Mouse (Mus musculus): Measurements from ENCODE around the gene Tmem120b. TPM values are rescaled to one million over a fixed set of nuclear protein-coding genes. Genes with fewer than 3 reads are reported as not detected.
A peak's percentile ranks its signal among the peaks of the same experiment; 100 is the strongest.

Tmem120b gene
- polyA plus RNA-seq, 1 experiment from 2014 or later: 10.3 TPM

- peaks cover 97% of the 10 kb centered on the region for H3K36me3 ChIP-seq
- H3K4me1 ChIP-seq: peaks cover 44% of the 10 kb centered on the region
- H3K27me3 ChIP-seq (ENCODE audit: low read depth, poor library complexity, severe bottlenecking): no peaks in the 10 kb centered on the region
- 95% methylated on average over 19 of the region's 19 CpGs for WGBS
- no peak for DNase-seq (ENCODE audit: low spot score)
- H3K4me3 ChIP-seq: peak overlapping the region; percentile 11; the same call in 1 of the 2 replicates
- H3K9me3 ChIP-seq (replicated peaks): no peaks in the 10 kb centered on the region
- no peak overlapping the region for H3K27ac ChIP-seq (replicated peaks)
Measured at GRCm38 (mm10) chr5:123151707-123152362, 83.6 kb downstream of the Tmem120b start.

DNA sequence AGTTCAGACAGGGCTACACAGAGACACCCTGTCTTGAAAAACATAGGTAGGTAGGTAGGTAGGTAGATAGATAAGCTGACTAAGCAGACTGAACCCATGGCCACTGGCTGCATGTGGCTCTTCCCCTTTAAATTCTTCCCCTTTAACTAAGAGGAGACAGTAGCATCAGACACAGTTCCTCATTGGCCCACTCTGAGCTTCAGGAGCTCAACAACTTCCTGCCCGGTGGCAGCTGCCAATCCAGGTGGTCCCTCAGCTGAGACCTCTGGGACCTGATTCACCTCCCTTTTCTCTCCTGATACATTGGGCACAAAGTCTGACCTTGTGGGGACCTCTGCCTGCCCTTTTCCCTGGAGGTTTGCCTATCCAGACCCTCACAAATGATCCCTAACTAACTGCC is 84.7 kb downstream of the Tmem120b start:
- Histone ChIP-seq H3K9me3 (replicated peaks) (no peaks in the 10 kb centered on the region), H3K27me3 (ENCODE audit: low read depth, poor library complexity, severe bottlenecking) (no peaks in the 10 kb centered on the region), H3K36me3 (peaks cover 97% of the 10 kb centered on the region), H3K27ac (replicated peaks) (no peak overlapping the region), H3K4me1 (peaks cover 38% of the 10 kb centered on the region), H3K4me3 (no peak overlapping the region)
- no peak for DNase-seq (ENCODE audit: low spot score)
- WGBS: 100% methylated on average over 1 of the region's 1 CpGs

GRCm38 (mm10) chr5:123155425-123155824 is 87.2 kb downstream of the Tmem120b start:
- peaks cover 13% of the 10 kb centered on the region for H3K4me1 ChIP-seq
- no peaks in the 10 kb centered on the region for H3K9me3 ChIP-seq (replicated peaks)
- H3K36me3 ChIP-seq: peaks cover 97% of the 10 kb centered on the region
- peak; percentile 70 for DNase-seq (ENCODE audit: low spot score)
- no peak overlapping the region for H3K4me3 ChIP-seq
- no peaks in the 10 kb centered on the region for H3K27me3 ChIP-seq (ENCODE audit: low read depth, poor library complexity, severe bottlenecking)
- H3K27ac ChIP-seq (replicated peaks): no peak overlapping the region
- 59% methylated on average over 7 of the region's 7 CpGs for WGBS

- peak; percentile 26 for DNase-seq (ENCODE audit: low spot score)
- H3K4me3 ChIP-seq: no peak overlapping the region
- 90% methylated on average over 12 of the region's 12 CpGs for WGBS
- peaks cover 97% of the 10 kb centered on the region for H3K36me3 ChIP-seq
- no peaks in the 10 kb centered on the region for H3K9me3 ChIP-seq (replicated peaks)
- H3K27ac ChIP-seq (replicated peaks): no peak overlapping the region
- no peaks in the 10 kb centered on the region for H3K4me1 ChIP-seq
- H3K27me3 ChIP-seq (ENCODE audit: low read depth, poor library complexity, severe bottlenecking): no peaks in the 10 kb centered on the region
Measured at GRCm38 (mm10) chr5:123156763-123157162, 88.5 kb downstream of the Tmem120b start.

DNA sequence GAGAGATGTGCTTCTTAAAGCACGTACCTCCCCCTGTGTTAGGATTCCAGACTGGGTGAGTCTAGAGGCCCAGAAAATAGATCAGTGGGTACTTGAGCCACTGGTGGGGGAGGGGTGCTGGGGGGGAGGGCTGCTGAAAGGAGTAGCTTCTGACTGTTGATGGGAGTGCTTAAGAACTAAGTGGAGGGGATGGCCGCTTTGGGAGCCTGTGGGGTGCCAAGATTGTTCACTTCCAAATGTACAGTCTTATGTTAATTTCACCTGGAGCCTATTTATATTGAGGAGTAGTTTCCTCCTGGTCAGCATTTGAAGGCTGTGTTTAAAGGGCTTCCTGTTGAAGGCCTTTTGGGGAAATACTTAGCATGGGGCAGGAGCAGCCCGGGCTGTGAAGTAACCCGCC is 89.8 kb downstream of the Tmem120b start:
- WGBS: 94% methylated on average over 4 of the region's 4 CpGs
- H3K27me3 ChIP-seq (ENCODE audit: low read depth, poor library complexity, severe bottlenecking): no peaks in the 10 kb centered on the region

GRCm38 (mm10) chr5:123159446-123159845 is 91.2 kb downstream of the Tmem120b start:
- Histone ChIP-seq H3K27me3 (ENCODE audit: low read depth, poor library complexity, severe bottlenecking) (no peaks in the 10 kb centered on the region), H3K9me3 (replicated peaks) (no peaks in the 10 kb centered on the region), H3K36me3 (peaks cover 97% of the 10 kb centered on the region), H3K27ac (replicated peaks) (no peak overlapping the region), H3K4me1 (no peaks in the 10 kb centered on the region), H3K4me3 (no peak overlapping the region)
- WGBS: 94% methylated on average over 4 of the region's 4 CpGs
- no peak for DNase-seq (ENCODE audit: low spot score)

More for the DNA sequence above, 89.8 kb downstream of the Tmem120b start:
- Histone ChIP-seq H3K4me3 (no peak overlapping the region), H3K9me3 (replicated peaks) (no peaks in the 10 kb centered on the region), H3K36me3 (peaks cover 97% of the 10 kb centered on the region), H3K27ac (replicated peaks) (no peak overlapping the region), H3K4me1 (no peaks in the 10 kb centered on the region)
- no peak for DNase-seq (ENCODE audit: low spot score)

- 95% methylated on average over 15 of the region's 15 CpGs for WGBS
- H3K9me3 ChIP-seq (replicated peaks): no peaks in the 10 kb centered on the region
- H3K27me3 ChIP-seq (ENCODE audit: low read depth, poor library complexity, severe bottlenecking): no peaks in the 10 kb centered on the region
- no peak for DNase-seq (ENCODE audit: low spot score)
- H3K4me3 ChIP-seq: no peak overlapping the region
- H3K27ac ChIP-seq (replicated peaks): no peak overlapping the region
- peaks cover 97% of the 10 kb centered on the region for H3K36me3 ChIP-seq
- H3K4me1 ChIP-seq: no peaks in the 10 kb centered on the region
Measured at GRCm38 (mm10) chr5:123159866-123160265, 91.7 kb downstream of the Tmem120b start.

- no peak overlapping the region for H3K27ac ChIP-seq (replicated peaks)
- no peak for DNase-seq (ENCODE audit: low spot score)
- no peaks in the 10 kb centered on the region for H3K4me1 ChIP-seq
- H3K9me3 ChIP-seq (replicated peaks): no peaks in the 10 kb centered on the region
- H3K27me3 ChIP-seq (ENCODE audit: low read depth, poor library complexity, severe bottlenecking): no peaks in the 10 kb centered on the region
- H3K36me3 ChIP-seq: peaks cover 92% of the 10 kb centered on the region
- WGBS: 92% methylated on average over 15 of the region's 15 CpGs
- no peak overlapping the region for H3K4me3 ChIP-seq
Measured at GRCm38 (mm10) chr5:123160341-123160740, 92.1 kb downstream of the Tmem120b start.

GRCm38 (mm10) chr5:123162942-123163341 is 94.7 kb downstream of the Tmem120b start:
- no peaks in the 10 kb centered on the region for H3K9me3 ChIP-seq (replicated peaks)
- H3K27ac ChIP-seq (replicated peaks): no peak overlapping the region
- no peaks in the 10 kb centered on the region for H3K4me1 ChIP-seq
- H3K4me3 ChIP-seq: no peak overlapping the region
- 85% methylated on average over 9 of the region's 9 CpGs for WGBS
- no peaks in the 10 kb centered on the region for H3K27me3 ChIP-seq (ENCODE audit: low read depth, poor library complexity, severe bottlenecking)
- peaks cover 88% of the 10 kb centered on the region for H3K36me3 ChIP-seq
- DNase-seq (ENCODE audit: low spot score): peak; percentile 25

- Histone ChIP-seq H3K27me3 (ENCODE audit: low read depth, poor library complexity, severe bottlenecking) (no peaks in the 10 kb centered on the region), H3K4me1 (peaks cover 3% of the 10 kb centered on the region; the same call in 1 of the 2 replicates), H3K27ac (replicated peaks) (no peak overlapping the region), H3K36me3 (peaks cover 55% of the 10 kb centered on the region), H3K4me3 (no peak overlapping the region), H3K9me3 (replicated peaks) (no peaks in the 10 kb centered on the region)
- DNase-seq (ENCODE audit: low spot score): no peak
- 91% methylated on average over 10 of the region's 10 CpGs for WGBS
Measured at GRCm38 (mm10) chr5:123166437-123166836, 98.2 kb downstream of the Tmem120b start.

Other genes with a start within 250 kb of the Tmem120b start
- 499 and 524 TPM in 2 replicates for gene Anapc5, start 247.1 kb upstream of the Tmem120b start, polyA plus RNA-seq (2016; fragmentation: Nextera tagmentation; extraction: Ambion mirVana)
- 50.6 and 56.7 TPM in 2 replicates for gene Rnf34, start 218.4 kb upstream of the Tmem120b start, polyA plus RNA-seq (2016; fragmentation: Nextera tagmentation; extraction: Ambion mirVana)
- 77.9 and 83.9 TPM in 2 replicates for gene Kdm2b, start 78.6 kb upstream of the Tmem120b start, polyA plus RNA-seq (2016; fragmentation: Nextera tagmentation; extraction: Ambion mirVana)
- gene Orai1, start 53.3 kb upstream of the Tmem120b start, polyA plus RNA-seq (2016; fragmentation: Nextera tagmentation; extraction: Ambion mirVana): 8.7 and 10.3 TPM in 2 replicates
- gene Morn3, start 21.4 kb upstream of the Tmem120b start, polyA plus RNA-seq (2016; fragmentation: Nextera tagmentation; extraction: Ambion mirVana): 0.21 and 0.67 TPM in 2 replicates
- 1.4 and 1.9 TPM in 2 replicates for gene Rhof, start 64.3 kb downstream of the Tmem120b start, polyA plus RNA-seq (2016; fragmentation: Nextera tagmentation; extraction: Ambion mirVana)
- gene Setd1b, start 73.8 kb downstream of the Tmem120b start, polyA plus RNA-seq (2016; fragmentation: Nextera tagmentation; extraction: Ambion mirVana): 7.4 and 7.9 TPM in 2 replicates
- 75.7 and 78.5 TPM in 2 replicates for gene Psmd9, start 101.0 kb downstream of the Tmem120b start, polyA plus RNA-seq (2016; fragmentation: Nextera tagmentation; extraction: Ambion mirVana)
- gene Hpd, start 114.3 kb downstream of the Tmem120b start, polyA plus RNA-seq (2016; fragmentation: Nextera tagmentation; extraction: Ambion mirVana): not detected in 2 replicates
- gene Wdr66, start 183.7 kb downstream of the Tmem120b start, polyA plus RNA-seq (2016; fragmentation: Nextera tagmentation; extraction: Ambion mirVana): 7.6 and 10.7 TPM in 2 replicates